Mouse (Mus musculus) CH12.LX (cell line): ENCODE results near the gene Ptbp3. TPM values are rescaled to one million over a fixed set of nuclear protein-coding genes. Genes with fewer than 3 reads are reported as not detected.

Source experiments
- DNase-seq: peaks from one replicate; pipeline ENCODE4 v3.0.0-alpha.2; 2013; ENCODE audit errors: extremely low read depth
- H3K27ac ChIP-seq: 2 replicates; pipeline ENCODE4 v1.5.1; 2012; ENCODE audit warnings: low read depth, mild to moderate bottlenecking, control low read depth, moderate library complexity; ENCODE audit not compliant: insufficient read depth
- H3K27me3 ChIP-seq: replicated peaks from 2 replicates; pipeline ENCODE3; 2012; ENCODE audit warnings: inconsistent platforms
- H3K36me3 ChIP-seq, 2 experiments: replicated peaks in 1 of 2; 2 replicates each; pipeline versions ENCODE3 to v1.6.1; 2012; ENCODE audit warnings: inconsistent platforms in 1 of 2, low read length in 1 of 2, mild to moderate bottlenecking in 1 of 2, mixed read lengths in 1 of 2, moderate library complexity in 1 of 2; ENCODE audit not compliant: control insufficient read depth in 1 of 2, insufficient read depth in 1 of 2
- H3K4me1 ChIP-seq, 2 experiments: 2 replicates each; pipeline ENCODE4 v1.6.1; 2012; ENCODE audit warnings: inconsistent platforms in 1 of 2, moderate library complexity in 1 of 2; ENCODE audit not compliant: insufficient read depth in 2 of 2, control insufficient read depth in 1 of 2
- H3K4me2 ChIP-seq: 2 replicates; pipeline ENCODE4 v1.6.1; 2012; ENCODE audit warnings: low read depth, mild to moderate bottlenecking, control low read depth; ENCODE audit not compliant: poor library complexity, insufficient read depth, severe bottlenecking
- H3K4me3 ChIP-seq, 3 experiments: fragments of 150-350 bp in 1 of 3; sonication (generic) in 1 of 3; replicated peaks in 1 of 3; 2 replicates each; pipeline versions ENCODE3 to v1.5.1; 2011 to 2012; ENCODE audit warnings: low read depth in 2 of 3, low read length in 2 of 3, mild to moderate bottlenecking in 2 of 3, moderate library complexity in 2 of 3, control low read depth in 1 of 3, improper control_type of control experiment in 1 of 3, inconsistent platforms in 1 of 3, mixed read lengths in 1 of 3; ENCODE audit not compliant: poor library complexity in 1 of 3
- H3K79me2 ChIP-seq: replicated peaks from 2 replicates; pipeline ENCODE4 v1.6.1; 2012; ENCODE audit warnings: mild to moderate bottlenecking, moderate library complexity; ENCODE audit not compliant: control insufficient read depth, poor library complexity, insufficient read depth, severe bottlenecking; ENCODE audit errors: extremely low read depth
- H3K9ac ChIP-seq: 2 replicates; pipeline ENCODE4 v1.6.1; 2012; ENCODE audit warnings: low read depth, mild to moderate bottlenecking, control low read depth, moderate library complexity; ENCODE audit not compliant: insufficient read depth
- H3K9me3 ChIP-seq: replicated peaks from 2 replicates; pipeline ENCODE3; 2012; ENCODE audit warnings: low read length, inconsistent platforms, mixed read lengths
- BHLHE40 ChIP-seq: IDR thresholded peaks from 2 replicates; pipeline ENCODE4 v1.6.1; 2011; ENCODE audit warnings: mild to moderate bottlenecking, low read depth, low read length, improper control_type of control experiment
- CHD1 ChIP-seq: IDR thresholded peaks from 2 replicates; pipeline ENCODE4 v1.6.1; 2012; ENCODE audit warnings: low read depth, low read length, improper control_type of control experiment, inconsistent platforms
- CHD2 ChIP-seq: IDR thresholded peaks from 2 replicates; pipeline ENCODE4 v1.6.1; 2011; ENCODE audit warnings: low read length, improper control_type of control experiment
- CTCF ChIP-seq, 2 experiments: IDR thresholded peaks in 1 of 2; conservative IDR thresholded peaks in 1 of 2; 2 replicates each; pipeline ENCODE4 v1.5.1; 2011 to 2012; ENCODE audit warnings: low read depth in 2 of 2, low read length in 2 of 2, improper control_type of control experiment in 1 of 2, inconsistent platforms in 1 of 2, mild to moderate bottlenecking in 1 of 2, moderate library complexity in 1 of 2
- E2F4 ChIP-seq: IDR thresholded peaks from 2 replicates; pipeline ENCODE4 v1.6.1; 2011; ENCODE audit warnings: low read depth, low read length, improper control_type of control experiment; ENCODE audit not compliant: insufficient replicate concordance
- ELF1 ChIP-seq: IDR thresholded peaks from 2 replicates; pipeline ENCODE4 v1.6.1; 2014; ENCODE audit warnings: low read depth, mild to moderate bottlenecking, inconsistent platforms, low read length, improper control_type of control experiment
- EP300 ChIP-seq: IDR thresholded peaks from 2 replicates; pipeline ENCODE4 v1.6.1; 2011; ENCODE audit warnings: low read length, improper control_type of control experiment
- ETS1 ChIP-seq: conservative IDR thresholded peaks from 2 replicates; pipeline ENCODE4 v1.6.1; 2012; ENCODE audit warnings: low read depth, mild to moderate bottlenecking, inconsistent platforms, low read length, improper control_type of control experiment, moderate library complexity
- GABPA ChIP-seq: IDR thresholded peaks from 2 replicates; pipeline ENCODE4 v1.6.1; 2012; ENCODE audit warnings: low read depth, low read length, improper control_type of control experiment, inconsistent platforms; ENCODE audit not compliant: insufficient replicate concordance
- HCFC1 ChIP-seq: IDR thresholded peaks from 2 replicates; pipeline ENCODE4 v1.6.1; 2012; ENCODE audit warnings: low read depth, mild to moderate bottlenecking, inconsistent platforms, low read length, improper control_type of control experiment
- IRF4 ChIP-seq: IDR thresholded peaks from 2 replicates; pipeline ENCODE4 v1.6.1; 2014; ENCODE audit warnings: low read depth, mild to moderate bottlenecking, inconsistent platforms, low read length, improper control_type of control experiment
- JUN ChIP-seq: IDR thresholded peaks from 2 replicates; pipeline ENCODE4 v1.6.1; 2011; ENCODE audit warnings: low read depth, mild to moderate bottlenecking, low read length, improper control_type of control experiment, moderate library complexity; ENCODE audit not compliant: insufficient read depth
- JUND ChIP-seq: conservative IDR thresholded peaks from 2 replicates; pipeline ENCODE4 v1.6.1; 2011; ENCODE audit warnings: low read depth, low read length, improper control_type of control experiment
- KAT2A ChIP-seq: IDR thresholded peaks from 2 replicates; pipeline ENCODE4 v1.6.1; 2012; ENCODE audit warnings: low read length, improper control_type of control experiment, inconsistent platforms; ENCODE audit not compliant: insufficient replicate concordance
- MAFK ChIP-seq: IDR thresholded peaks from 2 replicates; pipeline ENCODE4 v1.6.1; 2011; ENCODE audit warnings: low read length, improper control_type of control experiment; ENCODE audit not compliant: insufficient replicate concordance
- MAX ChIP-seq: IDR thresholded peaks from 2 replicates; pipeline ENCODE4 v1.6.1; 2011; ENCODE audit warnings: low read length, improper control_type of control experiment
- MAZ ChIP-seq: IDR thresholded peaks from 2 replicates; pipeline ENCODE4 v1.6.1; 2012; ENCODE audit warnings: low read depth, mild to moderate bottlenecking, inconsistent platforms, low read length, improper control_type of control experiment, moderate library complexity
- MEF2A ChIP-seq: IDR thresholded peaks from 2 replicates; pipeline ENCODE4 v1.6.1; 2014; ENCODE audit warnings: low read depth, mild to moderate bottlenecking, inconsistent platforms, low read length, improper control_type of control experiment, borderline replicate concordance
- MXI1 ChIP-seq: IDR thresholded peaks from 2 replicates; pipeline ENCODE4 v1.6.1; 2011; ENCODE audit warnings: mild to moderate bottlenecking, low read depth, low read length, improper control_type of control experiment
- MYC ChIP-seq: IDR thresholded peaks from 2 replicates; pipeline ENCODE4 v1.6.1; 2011; ENCODE audit warnings: low read depth, mild to moderate bottlenecking, improper control_type of control experiment, low read length
- NELFE ChIP-seq: IDR thresholded peaks from 2 replicates; pipeline ENCODE4 v1.6.1; 2011; ENCODE audit warnings: low read depth, low read length, improper control_type of control experiment
- NRF1 ChIP-seq: IDR thresholded peaks from 2 replicates; pipeline ENCODE4 v1.6.1; 2014; ENCODE audit warnings: low read depth, mild to moderate bottlenecking, inconsistent platforms, low read length, improper control_type of control experiment, moderate library complexity
- PAX5 ChIP-seq: IDR thresholded peaks from 2 replicates; pipeline ENCODE4 v1.6.1; 2012; ENCODE audit warnings: low read length, inconsistent platforms, mixed read lengths
- POLR2A ChIP-seq: IDR thresholded peaks from 2 replicates; pipeline ENCODE4 v1.6.1; 2011; ENCODE audit warnings: low read depth, mild to moderate bottlenecking, improper control_type of control experiment, low read length
- POLR2AphosphoS2 ChIP-seq: IDR thresholded peaks from 2 replicates; pipeline ENCODE4 v1.6.1; 2011; ENCODE audit warnings: low read depth, low read length, improper control_type of control experiment
- RAD21 ChIP-seq: IDR thresholded peaks from 2 replicates; pipeline ENCODE4 v1.6.1; 2011; ENCODE audit warnings: low read depth, mild to moderate bottlenecking, low read length, improper control_type of control experiment, moderate library complexity
- RCOR1 ChIP-seq: conservative IDR thresholded peaks from 2 replicates; pipeline ENCODE4 v1.6.1; 2012; ENCODE audit warnings: low read depth, mild to moderate bottlenecking, inconsistent platforms, low read length, improper control_type of control experiment
- SIN3A ChIP-seq: IDR thresholded peaks from 2 replicates; pipeline ENCODE4 v1.6.1; 2012; ENCODE audit warnings: low read length, improper control_type of control experiment, inconsistent platforms
- SMC3 ChIP-seq: IDR thresholded peaks from 2 replicates; pipeline ENCODE4 v1.6.1; 2011; ENCODE audit warnings: low read depth, low read length, improper control_type of control experiment
- TBP ChIP-seq: conservative IDR thresholded peaks from 2 replicates; pipeline ENCODE4 v1.6.1; 2011; ENCODE audit warnings: low read depth, low read length, improper control_type of control experiment
- TCF12 ChIP-seq: IDR thresholded peaks from 2 replicates; pipeline ENCODE4 v1.6.1; 2014; ENCODE audit warnings: low read depth, mild to moderate bottlenecking, inconsistent platforms, low read length, improper control_type of control experiment
- UBTF ChIP-seq: IDR thresholded peaks from 2 replicates; pipeline ENCODE4 v1.6.1; 2012; ENCODE audit warnings: low read depth, mild to moderate bottlenecking, inconsistent platforms, low read length, improper control_type of control experiment, moderate library complexity
- USF1 ChIP-seq: IDR thresholded peaks from 2 replicates; pipeline ENCODE4 v1.6.1; 2014; ENCODE audit warnings: low read depth, mild to moderate bottlenecking, inconsistent platforms, low read length, improper control_type of control experiment
- USF2 ChIP-seq: conservative IDR thresholded peaks from 2 replicates; pipeline ENCODE4 v1.6.1; 2011; ENCODE audit warnings: low read depth, low read length, improper control_type of control experiment
- ZC3H11A ChIP-seq: IDR thresholded peaks from 2 replicates; pipeline ENCODE4 v1.6.1; 2012; ENCODE audit warnings: low read depth, mild to moderate bottlenecking, inconsistent platforms, low read length, improper control_type of control experiment
- ZKSCAN1 ChIP-seq: IDR thresholded peaks from 2 replicates; pipeline ENCODE4 v1.6.1; 2012; ENCODE audit warnings: low read depth, inconsistent platforms, low read length, improper control_type of control experiment, borderline replicate concordance
- ZMIZ1 ChIP-seq: IDR thresholded peaks from 2 replicates; pipeline ENCODE4 v1.6.1; 2012; ENCODE audit warnings: low read depth, mild to moderate bottlenecking, inconsistent platforms, low read length, improper control_type of control experiment
- ZNF384 ChIP-seq: IDR thresholded peaks from 2 replicates; pipeline ENCODE4 v1.6.1; 2012; ENCODE audit warnings: low read depth, low read length, improper control_type of control experiment, inconsistent platforms
- dilution Hi-C: fragments of 300-500 bp; cut with MboI; formaldehyde crosslinking; loops from 2 replicates; pipeline ENCODE4 v1.14.3; 2020; ENCODE audit warnings: low sequenced_read_pairs; ENCODE audit not compliant: extremely low pct_unique_long_range_greater_than_20kb, extremely low pct_ligation_motif_present
- in situ Hi-C: fragments of 300-500 bp; cut with MboI; formaldehyde crosslinking; loops from 3 replicates; pipeline ENCODE4 v1.14.3; 2019; ENCODE audit warnings: low sequenced_read_pairs, low pct_ligation_motif_present, low pct_unique_long_range_greater_than_20kb, mixed read lengths
- polyA plus RNA-seq: library from polyadenylated mRNA; unstranded; fragments of >175 nt; gene quantifications from 2 replicates; pipeline ENCODE4 v1.2.1, GENCODE M21; 2012; ENCODE audit warnings: low read depth; ENCODE audit not compliant: insufficient read length
- total RNA-seq, 2 experiments: library from RNA; depleted of rRNA; stranded (reverse); fragments of 300-350 nt in 1 of 2; fragments of >200 nt in 1 of 2; gene quantifications; 2 replicates each; pipeline ENCODE4 v1.2.3; 2012 to 2014

Gene Ptbp3
- total RNA-seq (2012; rRNA removed) (45.2 and 45.7 TPM in 2 replicates), total RNA-seq (2014; rRNA removed) (81.4 and 85.9 TPM in 2 replicates), polyA plus RNA-seq (40.3 and 48.1 TPM in 2 replicates)

- no peaks in the 10 kb centered on the region for H3K9me3 ChIP-seq
- H3K27ac ChIP-seq, result peak within 1 kb of the TSS; percentile 78
- peak; percentile 87 for DNase-seq
- H3K36me3 ChIP-seq, result no peaks in the 10 kb centered on the region
- in situ Hi-C loops (no loop called here), dilution Hi-C loops (no loop called here)
- H3K79me2 ChIP-seq, result peaks cover 33% of the 10 kb centered on the region
- no peaks in the 10 kb centered on the region for H3K27me3 ChIP-seq
- peak within 1 kb of the TSS; percentile 73 to 91 (median 83) for H3K4me3 ChIP-seq
- peak within 1 kb of the TSS; percentile 98 for H3K9ac ChIP-seq
- H3K4me2 ChIP-seq, result peak within 1 kb of the TSS; percentile 96
- H3K4me1 ChIP-seq, result peaks cover 0 to 33% of the 10 kb centered on the region in 2 experiments; a peak in 2 of 4 replicates
- TF ChIP-seq TCF12, result peak; percentile 67; the same call in 1 of the 2 replicates
- TF ChIP-seq RCOR1, result no peak; the same call in 1 of the 2 replicates
- TF ChIP-seq MAZ, result peak; percentile 42; the same call in 1 of the 2 replicates
- no peak for TF ChIP-seq JUN
- TF ChIP-seq RAD21, result no peak
- TF ChIP-seq CTCF (conservative IDR thresholded peaks at IDR 0.05 in 1 of 2, IDR thresholded peaks at IDR 0.05 in 1 of 2; ENCODE audit: low read depth in 2 of 2, low read length in 2 of 2), result no peak
- TF ChIP-seq ZNF384, result no peak
- TF ChIP-seq MAX, result peak; percentile 86
- no peak for TF ChIP-seq E2F4
- TF ChIP-seq NRF1, result peak; percentile 79
- no peak for TF ChIP-seq CHD1
- TF ChIP-seq ELF1, result peak; percentile 69
- no peak for TF ChIP-seq ZC3H11A
- TF ChIP-seq ZMIZ1, result 0 out of 2 replicates have a peak, but pooled peaks have one; percentile 12
- no peak for TF ChIP-seq MYC
- TF ChIP-seq PAX5, result no peak
- TF ChIP-seq MAFK, result no peak
- no peak for TF ChIP-seq KAT2A
- no peak; the same call in 1 of the 2 replicates for TF ChIP-seq SIN3A
- no peak; the same call in none of the 2 replicates for TF ChIP-seq MEF2A
- peak; percentile 89 for TF ChIP-seq POLR2A
- no peak for TF ChIP-seq USF1
- no peak for TF ChIP-seq JUND
- TF ChIP-seq UBTF, result no peak
- peak; percentile 55; the same call in 1 of the 2 replicates for TF ChIP-seq HCFC1
- TF ChIP-seq ZKSCAN1, result no peak
- TF ChIP-seq USF2, result no peak
- 0 out of 2 replicates have a peak, but pooled peaks have one; percentile 23 for TF ChIP-seq IRF4
- TF ChIP-seq NELFE, result peak; percentile 84
- no peak for TF ChIP-seq SMC3
- TF ChIP-seq ETS1, result no peak
- 0 out of 2 replicates have a peak, but pooled peaks have one; percentile 6 for TF ChIP-seq BHLHE40
- no peak for TF ChIP-seq TBP
- TF ChIP-seq EP300, result no peak
- TF ChIP-seq MXI1, result 0 out of 2 replicates have a peak, but pooled peaks have one; percentile 0
- TF ChIP-seq CHD2, result no peak
- TF ChIP-seq GABPA, result no peak
- TF ChIP-seq POLR2AphosphoS2, result peak; percentile 41; the same call in 1 of the 2 replicates
Observed at GRCm38 (mm10) chr4:59549175-59549976, at the start of gene Ptbp3. Gene Ptbp3, minus strand, starts transcription at chr4:59549364.
